Mouse (Mus musculus) brain, adult 2 months (tissue): ENCODE measurements around the gene Fam78b.
A peak's percentile ranks its signal among the peaks of the same experiment; 100 is the strongest.

Source experiments
- DNase-seq: peaks from one replicate; pipeline ENCODE4 v3.0.0; 2011; ENCODE audit warnings: low read depth, low spot score

The Fam78b gene

DNA sequence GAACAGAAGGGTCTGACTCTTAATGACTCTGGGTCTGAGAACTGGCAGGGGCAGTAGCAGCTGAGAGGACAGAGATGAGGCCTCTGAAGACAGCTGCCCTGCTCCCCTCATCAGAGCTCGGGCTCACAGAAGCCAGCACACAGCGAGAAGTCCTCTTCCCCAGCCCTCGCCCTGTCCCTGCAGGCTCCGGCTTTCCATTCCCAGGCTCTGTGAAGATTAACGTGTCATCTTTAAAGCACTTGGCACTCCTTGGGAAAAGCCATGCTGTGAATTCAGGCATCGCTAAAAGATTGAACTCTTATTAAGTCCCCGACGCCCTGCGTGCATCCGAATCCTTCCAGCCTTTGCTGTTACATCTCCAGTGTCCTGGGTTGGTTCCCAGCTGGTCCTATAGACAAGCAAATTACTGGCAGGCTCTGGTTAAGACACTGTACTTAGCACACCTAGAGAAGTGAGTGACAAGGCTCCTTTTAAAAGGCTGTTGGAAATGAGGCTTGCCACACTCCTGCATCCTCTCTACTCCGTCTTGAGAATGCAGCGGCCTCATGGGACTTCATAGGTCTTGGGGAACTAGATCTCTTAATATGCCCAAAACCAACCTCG is 30.9 kb downstream of the Fam78b start:
- peak; percentile 50 for DNase-seq

GRCm38 (mm10) chr1:167034435-167034834 is 33.2 kb downstream of the Fam78b start:
- no peak for DNase-seq

- no peak for DNase-seq
These were observed 41.3 kb downstream of the Fam78b start for GRCm38 (mm10) chr1:167042558-167042957.

DNA sequence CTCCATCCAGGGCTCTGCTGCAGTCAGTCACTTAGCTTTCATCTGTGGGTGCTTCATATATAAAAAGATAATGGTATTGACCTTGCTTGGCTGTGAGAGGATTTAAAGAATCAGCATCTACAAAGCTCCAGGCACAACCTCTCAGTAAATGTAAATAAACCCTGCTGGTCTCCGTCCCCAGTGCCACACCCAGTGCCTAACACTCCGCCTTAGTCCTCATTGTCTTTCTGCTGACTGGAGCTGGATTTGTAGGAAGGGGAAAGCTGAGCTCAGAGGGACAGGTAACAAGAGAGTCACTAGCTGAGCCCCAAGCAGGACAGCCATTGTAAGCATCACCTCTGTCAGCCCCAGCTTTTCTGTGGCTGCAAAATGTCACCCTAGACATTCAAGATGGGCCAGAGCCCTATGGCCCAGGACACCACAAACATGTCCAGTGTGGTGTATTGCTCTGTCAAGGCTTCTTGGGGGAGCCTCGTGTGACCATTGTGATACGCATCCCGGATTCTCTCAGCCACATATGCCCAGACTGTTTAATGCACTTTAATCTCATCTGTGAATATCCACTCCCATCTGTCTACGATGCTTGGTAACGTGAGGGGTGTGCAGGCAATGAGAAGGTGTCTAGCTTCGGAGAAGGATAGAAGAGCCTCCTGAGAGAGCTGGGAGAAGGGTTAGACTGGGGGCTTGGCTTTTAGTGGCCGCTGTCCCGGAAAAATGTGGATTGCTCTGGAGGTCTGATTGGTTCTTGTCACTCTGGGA is 45.1 kb downstream of the Fam78b start:
- no peak for DNase-seq

DNA sequence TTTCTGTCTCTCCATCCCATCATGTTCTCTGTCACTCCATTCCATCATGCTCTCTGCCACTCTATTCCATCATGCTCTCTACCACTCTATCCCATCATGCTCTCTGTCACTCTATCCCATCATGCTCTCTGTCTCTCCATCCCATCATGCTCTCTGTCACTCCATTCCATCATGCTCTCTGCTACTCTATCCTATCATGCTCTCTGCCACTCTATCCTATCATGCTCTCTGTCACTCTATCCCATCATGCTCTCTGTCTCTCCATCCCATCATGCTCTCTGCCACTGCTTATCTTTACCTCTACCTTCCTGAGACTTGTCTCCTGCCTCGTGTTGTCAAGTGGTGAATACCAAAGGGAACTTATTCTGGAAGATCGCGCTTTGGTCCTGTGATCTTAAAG is 49.6 kb downstream of the Fam78b start:
- no peak for DNase-seq

DNA sequence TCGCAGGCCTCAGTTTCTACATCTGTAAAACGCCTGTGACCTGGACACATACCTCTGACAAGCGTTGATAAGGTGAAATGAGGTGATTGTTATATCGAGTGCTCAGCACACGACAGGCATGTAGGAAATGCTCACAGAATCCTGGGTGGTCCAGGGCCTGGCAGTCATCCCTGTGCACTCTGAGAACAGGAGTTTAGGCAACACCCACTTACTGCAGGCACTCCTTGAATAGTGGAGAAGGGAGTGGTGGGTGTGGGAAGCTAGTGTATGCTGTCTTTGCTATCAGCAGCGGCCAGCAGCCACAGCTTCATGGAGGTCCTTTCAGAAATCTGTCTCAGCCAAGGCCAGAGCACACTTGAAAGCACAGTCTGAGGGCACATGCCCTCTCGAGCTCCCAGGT is 52.8 kb downstream of the Fam78b start:
- peak; percentile 29 for DNase-seq

DNA sequence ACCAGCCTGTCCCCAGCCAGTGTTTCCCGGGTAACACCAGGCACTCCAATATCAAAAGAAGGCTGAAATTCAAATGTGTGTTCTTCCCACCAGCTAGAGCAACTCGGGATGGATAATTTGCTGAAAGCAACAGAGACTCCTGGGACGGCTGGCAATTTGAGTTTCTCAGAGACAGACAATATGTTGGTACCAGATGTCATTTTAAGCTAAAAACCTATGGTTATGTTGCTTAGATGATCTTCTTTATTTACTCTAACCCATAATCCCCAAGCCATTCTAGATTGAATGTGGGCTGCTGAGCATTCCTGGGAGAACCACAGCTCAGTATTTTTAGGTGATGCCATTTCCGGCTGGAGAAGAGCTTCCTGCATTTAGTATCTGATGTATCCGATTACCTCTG is 56.3 kb downstream of the Fam78b start:
- peak; percentile 58 for DNase-seq

DNA sequence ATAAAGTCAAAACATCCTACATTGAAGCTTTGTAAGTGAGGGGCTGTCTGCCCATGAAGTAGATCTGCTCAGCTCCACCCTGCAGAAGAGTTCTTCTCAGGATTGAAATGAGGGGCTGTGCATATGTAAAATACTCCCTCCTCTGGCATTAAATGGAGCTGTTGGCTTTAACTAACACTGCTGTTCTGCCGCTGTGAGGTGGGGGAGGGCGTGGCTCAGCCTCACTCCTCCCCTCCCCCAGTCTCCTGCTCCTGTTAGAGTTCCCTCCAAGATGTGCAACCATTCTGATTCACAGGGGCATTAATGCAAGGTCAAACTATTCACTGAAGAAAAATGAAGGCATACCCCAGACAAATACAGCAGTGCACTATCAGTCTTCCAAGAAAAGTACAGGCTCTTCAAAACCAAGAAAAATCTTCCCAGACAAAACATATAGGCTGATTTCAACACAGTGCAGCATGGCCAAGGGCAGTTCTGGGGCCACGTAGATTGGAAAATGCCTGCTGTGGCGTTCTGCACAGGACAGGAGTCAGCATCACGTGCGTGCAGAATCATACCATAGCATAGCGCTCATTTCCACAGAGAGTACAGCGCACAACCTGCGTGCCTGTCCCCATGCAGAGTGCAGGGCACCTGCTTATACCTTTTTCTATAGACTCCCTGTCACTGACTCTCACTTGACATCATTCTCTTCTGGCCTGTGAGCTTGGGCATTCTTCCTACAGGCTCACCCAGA is 58.5 kb downstream of the Fam78b start:
- DNase-seq, result no peak

DNA sequence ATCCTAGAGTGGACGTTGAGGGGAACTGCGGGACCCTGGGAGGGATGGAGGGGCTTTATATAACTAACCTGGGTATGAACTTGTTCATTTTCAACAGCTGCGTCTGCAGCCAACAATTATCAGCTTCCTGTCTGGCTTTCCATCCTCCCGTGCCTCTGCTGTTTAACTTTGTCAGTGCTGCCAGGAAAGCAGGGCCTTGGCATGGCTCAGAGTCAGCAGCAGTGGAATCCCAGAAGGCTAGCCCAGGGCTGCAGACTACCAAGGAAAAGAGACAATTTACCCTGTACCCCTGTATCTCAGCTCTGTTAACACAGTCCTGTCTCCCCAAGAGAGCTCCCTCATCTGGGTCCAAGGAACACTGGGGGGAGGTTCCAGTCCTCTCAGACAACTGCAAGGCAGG is 62.8 kb downstream of the Fam78b start:
- DNase-seq, result peak; percentile 47

DNA sequence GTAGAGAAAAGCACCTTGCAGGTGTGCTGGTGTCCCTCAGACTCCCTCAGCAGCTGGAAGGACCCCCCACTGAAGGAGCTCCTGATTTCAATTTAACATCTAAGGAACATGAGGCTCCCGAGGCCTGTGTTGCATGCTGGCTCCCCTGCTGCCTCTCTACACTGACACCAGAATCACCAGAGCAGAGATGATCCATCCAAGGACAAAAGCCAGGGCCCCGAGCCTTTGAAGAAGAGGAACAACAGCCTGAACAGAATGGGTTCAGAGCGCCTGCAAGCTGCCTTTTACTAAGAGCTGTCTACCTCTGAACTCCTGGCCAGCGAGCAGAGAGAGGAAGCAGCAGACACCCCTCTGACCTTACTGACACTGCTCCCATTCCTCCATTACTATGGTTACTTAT is 64.3 kb downstream of the Fam78b start:
- DNase-seq, result no peak

DNA sequence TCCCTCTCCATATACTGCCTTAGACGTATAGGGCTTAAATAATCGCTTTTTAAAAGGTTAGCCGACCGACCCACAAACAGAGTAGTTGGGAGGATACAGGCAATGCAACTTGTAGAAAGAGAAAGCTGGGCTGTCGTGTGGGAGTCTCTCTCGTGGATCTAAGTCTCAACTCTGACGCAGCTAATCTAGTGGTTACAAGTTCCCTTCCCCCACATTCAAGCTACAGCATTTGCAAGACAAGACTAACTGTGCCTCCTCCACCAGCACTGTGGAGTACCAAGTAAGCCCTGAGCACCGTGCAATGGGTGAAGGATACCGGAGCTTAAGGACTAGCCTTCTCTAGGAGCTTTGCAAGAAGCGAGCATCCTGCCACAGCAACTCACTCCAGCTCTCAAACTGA is 64.8 kb downstream of the Fam78b start:
- peak; percentile 70 for DNase-seq

GRCm38 (mm10) chr1:167066933-167067341 is 65.7 kb downstream of the Fam78b start:
- peak; percentile 96 for DNase-seq

DNA sequence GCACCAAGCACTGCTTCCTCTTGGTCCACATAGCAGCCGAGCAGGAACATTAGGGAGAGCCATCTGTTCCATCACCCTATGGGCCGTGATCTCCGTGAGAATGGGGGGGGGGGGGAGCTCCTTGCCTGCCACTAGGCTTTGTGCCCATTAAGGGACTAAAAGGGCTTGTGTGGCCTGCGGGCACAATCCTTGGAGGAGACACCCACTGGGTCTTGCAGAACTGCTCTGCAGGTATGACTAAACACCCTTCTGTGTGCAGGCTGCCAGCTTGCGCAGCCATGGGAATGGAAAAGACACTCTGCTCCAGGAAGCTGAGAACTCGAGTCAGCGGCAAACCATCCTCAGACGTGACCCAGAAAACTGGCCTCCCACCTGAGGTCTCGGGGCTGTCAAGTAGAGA is 68.5 kb downstream of the Fam78b start:
- DNase-seq, result peak; percentile 88

- peak; percentile 51 for DNase-seq
These were observed 69.1 kb downstream of the Fam78b start for GRCm38 (mm10) chr1:167070306-167070705.

DNA sequence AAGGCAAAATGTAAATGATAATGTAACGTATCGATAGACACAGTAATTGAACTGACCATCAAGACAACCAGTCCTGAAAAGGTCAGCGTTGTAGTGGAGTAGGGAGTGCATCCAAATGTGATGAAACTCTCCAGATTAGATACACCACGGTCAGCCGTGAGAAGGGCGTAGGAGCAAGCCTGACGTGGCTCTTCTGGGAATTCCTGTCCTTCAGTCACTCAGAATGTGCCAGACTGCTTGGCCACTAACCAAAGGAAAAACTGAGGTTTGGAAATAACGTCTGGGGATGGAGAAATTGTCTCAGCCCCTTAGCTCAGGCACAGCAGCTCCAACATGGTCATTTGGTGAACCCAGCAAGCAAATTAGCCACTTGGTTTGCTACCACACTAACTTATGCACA is 74.5 kb downstream of the Fam78b start:
- DNase-seq, result no peak

DNA sequence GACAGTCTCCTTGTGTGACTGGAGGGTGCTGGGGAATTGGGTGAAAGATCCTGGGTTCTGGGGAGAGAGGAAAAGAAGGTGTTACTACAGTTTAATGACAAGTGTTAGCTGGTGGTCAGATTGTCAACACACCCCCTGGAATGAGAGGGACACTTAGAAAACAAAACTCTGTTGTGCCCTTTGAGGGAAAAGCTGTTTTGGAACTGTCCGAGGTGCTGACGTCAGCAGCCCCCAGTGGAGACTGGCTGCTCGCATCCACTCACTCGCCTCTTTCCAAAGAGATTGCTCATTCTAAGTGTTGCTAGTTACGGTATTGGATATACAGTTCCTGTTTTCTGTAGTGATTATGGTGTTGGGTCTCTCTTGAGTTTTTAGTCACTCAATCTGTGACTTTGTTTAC is 78.3 kb downstream of the Fam78b start:
- no peak for DNase-seq

DNA sequence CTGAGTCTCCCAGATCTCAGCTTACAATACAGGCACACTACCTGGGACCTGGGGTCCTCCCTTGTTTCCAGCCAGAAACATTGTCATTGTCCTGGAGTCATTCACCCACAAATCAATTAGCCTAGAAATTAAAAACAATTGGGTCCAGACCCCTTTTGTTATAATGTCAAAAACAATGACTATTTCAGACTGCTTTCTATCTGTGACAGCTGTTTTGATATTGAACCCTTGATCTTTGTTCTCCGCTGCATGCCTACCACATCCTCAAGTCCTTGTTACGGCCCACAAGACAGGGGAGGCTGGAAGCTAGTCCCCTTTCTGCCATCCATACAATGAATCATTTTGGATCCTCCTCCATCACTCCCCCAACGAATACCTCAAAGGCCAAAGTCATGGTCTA is 80.7 kb downstream of the Fam78b start:
- DNase-seq, result no peak

- no peak for DNase-seq
These were observed 81.4 kb downstream of the Fam78b start for GRCm38 (mm10) chr1:167082506-167083100.

DNA sequence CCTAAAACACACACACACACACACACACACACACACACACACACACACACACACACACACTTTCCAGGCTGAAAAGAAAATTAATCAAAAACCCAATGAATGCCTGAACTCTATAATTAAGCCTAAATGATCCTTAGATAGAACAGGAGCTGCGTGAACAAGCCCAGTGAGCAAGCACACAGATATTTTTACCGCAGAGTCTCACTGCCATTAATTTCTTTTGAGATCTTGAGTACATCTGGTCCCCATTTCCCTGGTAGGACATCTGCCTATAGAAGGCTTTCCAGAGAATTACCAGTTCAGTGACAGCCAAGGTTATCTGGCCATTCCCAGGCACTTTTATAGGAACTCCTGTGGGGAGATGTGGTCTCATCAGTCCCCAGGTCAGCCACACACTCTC is 82.0 kb downstream of the Fam78b start:
- DNase-seq, result peak; percentile 50

DNA sequence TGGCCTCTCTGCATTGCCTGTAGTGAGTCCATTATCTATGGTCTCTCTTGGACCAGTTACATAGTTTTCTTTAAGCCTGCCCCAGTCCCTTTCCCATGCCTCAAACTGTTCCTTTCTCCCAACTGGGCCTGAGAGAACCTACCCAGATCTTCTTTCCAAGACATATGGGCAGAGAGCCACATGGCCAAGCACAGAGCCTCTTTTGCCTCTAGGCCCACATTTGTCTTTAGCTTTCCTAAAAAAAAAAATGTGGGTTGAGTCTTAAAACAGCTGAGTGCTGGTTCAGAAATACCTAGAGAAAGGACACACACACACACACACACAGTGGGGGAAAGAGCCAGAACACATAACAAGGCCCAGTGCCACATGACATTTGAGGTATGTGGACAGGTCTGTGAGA is 83.1 kb downstream of the Fam78b start:
- peak; percentile 75 for DNase-seq

DNA sequence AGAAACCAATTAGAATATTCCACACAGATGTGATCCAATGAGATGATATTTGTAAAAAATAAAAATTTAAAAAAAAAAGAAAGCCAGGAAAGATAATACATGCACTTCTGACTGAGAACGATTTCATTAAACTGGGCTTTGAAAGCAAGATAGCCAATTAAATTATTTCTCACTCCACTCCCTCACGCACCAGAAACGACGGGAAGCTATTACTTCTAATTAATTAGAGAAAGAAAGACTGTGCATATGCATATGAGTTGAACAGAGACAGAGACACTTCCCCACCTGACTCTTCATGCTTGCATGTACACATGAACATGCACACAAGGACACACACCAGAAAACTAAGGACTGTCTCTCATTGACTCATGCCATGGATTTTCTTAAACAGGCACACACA is 84.2 kb downstream of the Fam78b start:
- DNase-seq, result no peak

- no peak for DNase-seq
These were observed 89.2 kb downstream of the Fam78b start for GRCm38 (mm10) chr1:167090466-167090865.
